Mouse (Mus musculus): Measurements from ENCODE around the gene 2410137M14Rik.
"Not testable (repeated sequence)": the region's sequence is repeated elsewhere in the genome, so short reads cannot be mapped to it uniquely, and the experiment has no call there.

Gene 2410137M14Rik

DNA sequence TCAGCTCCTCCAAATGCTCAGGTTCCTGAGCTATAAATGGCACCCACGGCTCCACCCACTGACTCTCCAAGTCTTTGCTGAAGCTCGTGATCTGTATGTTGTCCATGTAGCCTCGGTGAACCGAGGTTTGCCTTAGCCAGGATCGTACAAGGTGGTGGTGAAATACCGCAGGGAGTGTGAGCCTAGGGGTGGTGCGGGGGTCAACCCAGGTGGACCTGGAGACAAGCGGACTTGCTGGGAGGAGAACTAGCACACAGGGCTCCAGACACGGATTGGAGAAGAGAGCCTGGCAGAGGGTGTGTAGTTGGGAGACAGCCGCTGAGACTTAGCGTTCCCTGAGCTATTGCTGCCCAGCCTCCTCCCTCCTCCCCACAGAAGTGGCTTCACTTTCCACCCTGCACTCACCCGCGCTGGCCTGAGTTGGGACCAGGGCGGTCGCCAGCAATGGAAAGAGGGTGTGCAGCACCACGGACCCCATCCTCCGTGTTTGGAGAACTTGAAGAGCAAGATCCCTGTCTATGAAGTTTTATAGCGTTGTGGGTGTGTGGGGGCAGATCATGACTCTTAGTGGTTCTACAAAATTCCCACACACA lies at the start of gene 2410137M14Rik:
TSS of gene 2410137M14Rik (minus strand) at position 17 of the 593 bp plus-strand sequence.
- no peak for DNase-seq (ENCODE audit: low read depth, low spot score)

DNA sequence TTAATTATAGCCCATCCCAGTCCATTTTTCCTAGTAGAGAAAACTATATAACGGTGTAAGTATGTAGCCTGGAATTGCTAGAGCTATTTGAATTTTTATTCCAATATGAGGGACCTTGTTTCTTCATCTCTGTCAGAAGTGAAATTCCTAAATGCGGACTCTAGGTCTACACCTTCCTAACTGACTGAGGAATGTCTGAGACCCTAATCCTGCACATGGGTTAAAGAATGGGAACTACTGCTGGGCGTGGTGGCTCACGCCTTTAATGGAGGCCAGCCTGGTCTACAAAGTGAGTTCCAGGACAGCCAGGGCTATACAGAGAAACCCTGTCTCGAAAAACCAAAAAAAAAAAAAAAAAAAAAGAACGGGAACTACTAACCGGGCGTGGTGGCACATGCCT lies 48.1 kb upstream of the 2410137M14Rik start:
- DNase-seq (ENCODE audit: low read depth, low spot score): no peak

DNA sequence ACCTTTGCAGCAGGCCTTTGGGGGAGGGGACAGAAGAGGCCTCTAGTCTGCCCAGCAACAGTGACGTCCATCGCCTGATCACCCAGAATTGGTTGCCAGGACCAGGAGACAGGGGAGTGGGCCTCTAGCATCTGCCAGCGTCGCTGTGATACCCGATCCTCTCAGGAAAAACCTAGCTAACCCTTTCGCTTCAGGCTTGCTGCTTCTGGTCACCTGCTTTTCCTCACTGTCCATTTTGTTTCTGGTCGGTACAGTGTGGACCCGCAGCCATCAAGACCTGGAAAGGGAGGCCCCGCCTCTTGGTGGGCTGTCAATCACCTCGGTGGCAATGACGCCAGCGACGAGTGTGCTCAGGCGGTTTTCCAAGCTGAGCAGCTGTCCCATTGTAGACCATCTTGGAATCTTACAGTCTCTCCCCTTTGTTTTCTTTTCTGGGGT lies 47.7 kb upstream of the 2410137M14Rik start:
- DNase-seq (ENCODE audit: low read depth, low spot score): no peak

DNA sequence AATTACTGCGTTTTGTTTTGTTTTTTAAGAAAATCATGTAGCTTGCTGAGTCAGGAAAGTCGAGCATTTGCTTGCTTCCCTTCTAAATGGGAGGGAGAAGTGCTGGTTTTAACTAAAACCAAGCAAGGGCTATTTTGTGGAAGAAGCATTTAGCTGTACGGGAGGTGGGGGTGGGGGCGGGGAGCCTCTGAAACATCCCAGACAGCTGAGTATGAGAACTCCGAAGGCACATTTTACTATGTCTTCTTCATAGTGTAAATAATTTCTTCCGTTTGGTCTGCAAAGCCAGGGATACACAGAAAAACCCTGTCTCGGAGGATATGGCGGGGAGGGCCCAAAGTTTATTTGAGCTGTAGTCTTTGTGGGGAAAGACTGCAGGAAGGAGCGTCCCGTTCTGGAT lies 47.2 kb upstream of the 2410137M14Rik start:
- DNase-seq (ENCODE audit: low read depth, low spot score): no peak

DNA sequence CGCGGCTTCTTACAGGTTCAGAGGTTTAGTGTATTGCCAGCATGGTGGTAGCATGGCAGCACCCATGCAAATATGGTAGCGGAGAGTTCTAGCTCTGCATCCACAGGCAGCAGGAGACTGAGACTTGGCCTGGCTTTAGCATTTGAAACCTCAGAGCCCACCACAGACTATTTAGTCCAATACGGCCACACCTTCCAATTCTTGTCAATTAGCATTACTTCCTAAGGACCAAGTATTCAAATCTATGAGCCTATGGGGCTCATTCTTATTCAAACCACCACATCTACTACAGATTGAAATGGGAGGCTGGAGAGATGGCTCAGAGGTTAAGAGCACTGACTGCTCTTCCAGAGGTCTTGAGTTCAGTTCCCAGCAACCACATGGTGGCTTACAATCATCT lies 46.4 kb upstream of the 2410137M14Rik start:
- no peak for DNase-seq (ENCODE audit: low read depth, low spot score)

DNA sequence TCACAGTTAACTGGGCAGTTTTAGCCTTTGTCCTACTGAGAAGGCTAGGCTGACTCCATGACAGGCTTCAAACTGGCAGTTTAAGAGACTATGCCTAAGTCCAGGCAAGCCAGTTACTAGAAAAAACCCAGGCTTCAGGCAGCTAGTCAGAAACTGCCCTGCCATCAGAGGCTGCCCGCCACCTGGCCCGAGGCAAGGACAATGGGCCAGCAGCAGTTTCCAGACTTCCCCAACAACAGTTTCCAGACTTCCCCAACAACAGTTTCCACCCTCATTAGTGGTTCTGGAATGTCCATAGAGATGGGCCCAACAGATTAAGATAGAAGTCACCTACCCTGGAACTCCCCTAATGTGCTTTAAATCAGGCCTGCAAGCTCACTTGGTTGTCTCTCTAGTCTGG lies 45.4 kb upstream of the 2410137M14Rik start:
- no peak for DNase-seq (ENCODE audit: low read depth, low spot score)

DNA sequence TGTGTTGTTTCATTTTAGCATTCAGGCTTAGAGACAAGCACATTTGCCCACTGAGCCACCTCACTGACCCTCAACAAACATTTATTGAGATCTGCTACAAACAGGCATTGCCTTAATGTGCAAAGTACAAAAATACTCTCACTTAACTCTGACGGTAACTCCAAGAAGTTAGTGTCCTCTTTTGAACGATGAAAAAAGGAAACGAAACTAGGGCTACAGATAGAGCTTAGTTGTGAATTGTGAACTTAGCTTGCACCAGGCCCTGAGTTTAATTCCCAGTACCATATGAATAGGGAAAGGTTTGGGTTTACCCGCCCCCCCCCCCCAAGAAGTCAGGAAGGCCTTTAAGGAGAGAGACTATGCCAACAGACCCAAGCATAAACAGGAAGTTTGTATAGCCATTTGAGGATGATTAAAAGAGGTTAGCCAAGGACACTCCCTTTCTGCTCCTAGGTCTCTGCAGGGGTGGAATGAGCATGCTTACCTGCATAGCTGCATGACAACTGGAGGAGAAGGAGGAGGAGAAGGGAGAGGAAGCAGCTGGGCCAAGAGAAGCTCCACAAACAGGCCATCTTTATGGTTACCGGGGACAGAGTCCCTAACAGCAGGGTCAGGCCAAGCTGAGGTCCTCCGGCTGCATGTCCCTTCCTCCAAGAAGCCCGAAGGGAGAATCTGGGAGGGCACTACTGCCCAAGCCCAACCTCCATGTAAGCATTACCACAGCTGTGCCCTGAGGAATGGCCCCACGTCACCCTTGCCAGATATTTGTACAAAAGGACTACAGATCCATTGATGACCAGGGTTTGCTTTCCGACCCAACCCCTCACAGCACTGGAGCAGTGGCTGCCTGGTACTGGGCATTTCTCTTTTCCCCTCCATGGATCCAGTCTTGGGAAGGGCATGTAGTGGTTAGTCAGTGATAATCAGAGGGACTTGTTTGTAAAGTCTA lies 41.9 kb upstream of the 2410137M14Rik start, which contains the start of gene Mog:
TSS of gene Mog (minus strand) at position 771 of the 949 bp plus-strand sequence.
- DNase-seq (ENCODE audit: low read depth, low spot score): no peak

DNA sequence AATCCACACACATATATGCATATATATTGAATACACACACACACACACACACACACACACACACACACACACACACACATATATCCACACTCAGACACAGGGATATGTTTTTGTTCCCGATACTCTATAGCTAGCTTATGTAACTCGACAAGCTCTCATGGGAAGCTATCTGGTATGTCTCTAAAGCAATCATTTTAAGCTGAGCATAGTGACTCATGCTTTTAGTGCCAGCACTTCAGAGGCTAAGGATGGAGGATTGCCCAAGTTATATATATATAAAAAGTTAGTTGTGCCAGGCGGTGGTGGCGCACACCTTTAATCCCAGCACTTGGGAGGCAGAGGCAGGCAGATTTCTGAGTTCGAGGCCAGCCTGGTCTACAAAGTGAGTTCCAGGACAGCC lies 38.2 kb upstream of the 2410137M14Rik start:
- not testable (repeated sequence) for DNase-seq (ENCODE audit: low read depth, low spot score)

DNA sequence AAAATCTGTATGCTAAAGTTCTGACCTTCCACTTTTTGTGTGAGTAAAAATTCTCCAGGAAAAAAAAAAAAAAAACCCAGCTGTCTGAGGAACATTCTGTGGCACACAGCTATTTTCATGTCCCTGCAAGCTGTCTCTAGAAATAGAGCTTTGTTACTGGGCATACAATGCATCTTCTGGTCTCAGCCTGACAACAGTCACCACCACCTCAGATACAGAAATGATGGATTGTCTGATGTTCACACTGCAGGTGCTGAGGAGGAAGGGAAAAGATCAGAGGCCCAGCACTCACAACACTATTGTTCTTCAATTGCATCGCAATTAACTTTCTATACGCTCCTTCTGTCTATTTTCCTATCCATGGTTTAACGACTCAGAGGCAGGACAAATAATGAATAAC lies 37.3 kb upstream of the 2410137M14Rik start:
- DNase-seq (ENCODE audit: low read depth, low spot score): no peak

DNA sequence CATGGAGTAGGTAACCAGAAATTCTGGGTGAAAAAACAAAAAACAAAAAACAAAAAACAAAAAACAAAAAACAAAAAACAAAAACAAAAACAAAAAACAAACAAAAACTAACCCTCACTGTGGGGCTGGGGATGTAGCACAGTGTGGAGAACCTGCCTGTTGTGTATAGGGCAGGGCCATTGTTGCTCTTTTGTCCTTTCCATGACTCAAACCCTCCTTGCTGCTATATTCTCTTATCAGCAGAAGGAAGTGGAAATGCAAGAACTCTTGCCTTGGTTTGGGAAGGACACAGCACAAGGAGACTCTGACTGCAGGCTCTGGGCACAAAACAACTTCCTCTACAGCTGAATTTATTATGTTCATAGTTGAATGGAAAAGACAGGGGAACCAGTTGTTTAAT lies 35.3 kb upstream of the 2410137M14Rik start:
- no peak for DNase-seq (ENCODE audit: low read depth, low spot score)

DNA sequence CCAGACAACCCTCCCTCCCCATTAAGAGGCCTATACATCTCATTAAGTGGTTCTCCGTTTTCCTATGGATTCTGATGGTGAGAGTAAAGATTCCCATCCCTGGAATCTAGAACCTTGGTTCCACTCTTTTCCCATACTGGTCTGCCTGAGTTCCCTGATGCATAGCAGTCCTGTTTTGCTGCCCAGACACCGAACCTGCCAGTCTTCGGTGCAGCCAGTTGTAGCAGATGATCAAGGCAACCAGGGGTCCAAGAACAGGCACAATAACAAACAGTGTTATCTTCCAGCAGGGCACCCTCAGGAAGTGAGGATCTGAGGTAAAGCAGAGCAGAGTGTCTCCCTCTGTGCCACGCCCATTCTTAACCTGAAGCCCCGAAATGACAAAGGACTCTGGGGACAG lies 31.1 kb upstream of the 2410137M14Rik start:
- no peak for DNase-seq (ENCODE audit: low read depth, low spot score)

DNA sequence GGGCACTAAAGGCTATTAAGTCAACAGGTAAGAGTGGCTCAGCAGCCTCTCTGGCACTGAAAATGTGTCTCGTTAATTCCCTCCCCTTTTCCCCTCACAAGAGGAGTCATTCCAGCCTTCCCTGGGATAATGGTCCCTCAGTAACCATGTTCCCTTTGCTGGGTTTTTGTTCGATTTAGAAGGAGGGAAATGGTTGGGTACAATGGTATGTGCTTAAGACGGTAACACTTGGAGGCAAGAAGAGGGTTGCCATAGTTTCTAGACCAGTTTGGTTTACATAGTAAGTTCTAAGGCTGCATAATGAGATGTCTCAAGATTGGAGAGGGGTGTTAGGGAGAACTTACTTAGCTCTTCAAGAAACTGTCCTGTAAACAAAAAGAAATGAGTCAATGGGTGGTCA lies 30.7 kb upstream of the 2410137M14Rik start:
- no peak for DNase-seq (ENCODE audit: low read depth, low spot score)

DNA sequence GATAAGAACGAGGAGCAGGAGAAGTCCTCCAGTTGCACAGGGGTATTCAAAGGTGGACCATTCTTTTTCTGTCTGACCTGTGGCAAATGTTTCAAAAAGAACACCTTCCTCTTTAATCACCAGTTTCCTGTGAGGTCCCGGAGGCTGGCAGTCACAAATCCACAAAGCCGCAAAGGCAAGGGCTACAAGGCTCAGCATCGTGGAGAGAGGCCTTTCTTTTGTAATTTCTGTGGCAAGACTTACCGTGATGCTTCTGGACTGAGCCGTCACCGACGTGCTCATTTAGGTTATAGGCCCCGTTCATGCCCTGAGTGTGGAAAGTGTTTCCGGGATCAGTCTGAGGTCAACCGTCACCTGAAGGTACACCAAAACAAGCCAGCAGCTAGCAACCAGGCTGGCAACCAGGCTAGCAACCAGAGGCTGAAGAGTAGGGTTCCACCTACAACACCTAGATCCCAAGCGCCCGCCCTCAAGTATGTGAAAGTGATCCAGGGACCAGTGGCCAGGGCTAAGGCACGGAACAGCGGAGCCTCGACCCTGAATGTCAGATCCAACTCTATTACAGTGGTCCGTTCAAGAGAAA lies 28.5 kb upstream of the 2410137M14Rik start:
- DNase-seq (ENCODE audit: low read depth, low spot score): no peak

DNA sequence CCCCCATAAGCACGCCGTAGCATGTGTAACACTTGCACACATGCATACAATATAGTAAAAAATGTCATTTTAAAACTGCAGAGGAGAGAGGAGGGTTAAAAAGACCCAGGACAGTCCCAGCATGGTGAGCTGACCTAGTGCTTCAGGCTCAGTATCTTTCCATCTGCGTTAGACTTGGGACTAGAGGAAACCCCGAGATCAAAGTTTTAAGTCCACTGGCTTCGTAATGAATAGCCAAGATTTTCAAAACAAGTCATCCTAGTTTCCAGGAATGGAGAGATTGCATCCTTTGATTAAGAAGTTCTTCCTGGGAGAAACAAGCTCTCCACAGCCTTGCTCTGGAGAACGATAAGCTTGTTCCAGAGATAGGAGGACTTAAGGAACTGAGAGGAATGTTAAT lies 27.1 kb upstream of the 2410137M14Rik start:
- DNase-seq (ENCODE audit: low read depth, low spot score): no peak

DNA sequence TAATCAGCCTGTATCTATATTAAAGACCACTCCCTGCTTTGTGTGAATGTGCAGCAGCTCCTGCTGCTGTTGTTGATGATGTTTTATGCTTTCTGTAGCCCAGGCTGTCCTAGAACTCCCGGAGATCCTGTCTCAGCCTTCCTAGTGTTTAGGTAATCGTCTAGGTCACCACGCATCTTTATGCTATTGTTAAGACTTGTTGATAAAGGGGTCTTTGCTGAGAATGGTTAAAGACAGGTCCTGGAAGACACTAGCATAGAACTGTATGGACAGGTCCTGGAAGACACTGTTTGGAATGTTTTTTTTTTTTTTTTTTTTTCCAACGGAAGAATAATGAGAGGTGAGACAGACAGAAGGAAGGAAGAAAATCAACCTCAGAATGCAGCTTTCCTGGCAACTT lies 22.3 kb upstream of the 2410137M14Rik start:
- no peak for DNase-seq (ENCODE audit: low read depth, low spot score)

DNA sequence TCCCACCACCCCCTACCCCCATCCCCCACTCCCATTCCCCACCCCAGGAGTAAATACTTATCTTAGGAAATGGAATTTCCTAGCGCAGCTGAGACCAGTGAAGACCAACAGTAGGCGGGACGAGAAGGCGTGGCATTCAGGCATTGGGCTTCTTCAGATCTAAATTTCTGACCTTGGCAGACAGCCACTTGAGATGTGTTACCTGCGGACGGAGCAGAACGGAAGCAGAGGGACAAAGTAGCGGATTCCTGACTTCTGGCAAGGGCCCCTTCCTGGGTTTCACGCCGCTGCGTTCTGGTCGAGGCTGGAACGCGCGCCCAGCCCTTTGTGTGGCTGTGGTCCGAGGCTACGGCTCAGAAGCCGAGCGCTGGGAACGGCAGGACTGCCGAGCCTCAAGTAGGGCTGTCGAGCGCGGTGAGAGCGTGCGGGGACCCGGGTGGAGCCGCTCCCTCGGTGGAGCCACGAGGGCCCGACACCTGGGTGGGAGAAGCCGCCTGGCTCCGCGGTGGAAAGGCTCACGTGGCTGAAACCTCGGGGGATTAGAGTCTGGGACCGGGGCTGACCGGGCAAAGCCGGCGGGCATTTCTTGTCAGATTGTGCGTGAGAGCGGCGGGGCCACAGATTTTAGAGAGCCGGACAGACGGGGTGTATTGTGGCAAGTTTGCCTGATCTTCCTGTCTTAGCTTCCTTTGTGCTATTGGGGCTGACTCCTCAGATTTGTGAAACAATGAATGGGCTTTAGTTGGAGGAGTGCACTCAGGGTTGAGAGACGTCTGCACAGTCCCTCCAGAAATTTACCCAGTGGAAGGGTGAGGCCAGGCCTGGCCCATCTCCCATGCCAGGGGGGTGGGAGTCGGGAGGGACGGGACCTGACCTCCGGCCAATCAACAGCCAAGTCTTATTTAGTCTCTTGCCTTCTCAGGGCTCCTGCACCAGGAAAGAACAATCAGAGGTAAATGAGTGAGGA lies 21.6 kb upstream of the 2410137M14Rik start:
- DNase-seq (ENCODE audit: low read depth, low spot score): no peak

DNA sequence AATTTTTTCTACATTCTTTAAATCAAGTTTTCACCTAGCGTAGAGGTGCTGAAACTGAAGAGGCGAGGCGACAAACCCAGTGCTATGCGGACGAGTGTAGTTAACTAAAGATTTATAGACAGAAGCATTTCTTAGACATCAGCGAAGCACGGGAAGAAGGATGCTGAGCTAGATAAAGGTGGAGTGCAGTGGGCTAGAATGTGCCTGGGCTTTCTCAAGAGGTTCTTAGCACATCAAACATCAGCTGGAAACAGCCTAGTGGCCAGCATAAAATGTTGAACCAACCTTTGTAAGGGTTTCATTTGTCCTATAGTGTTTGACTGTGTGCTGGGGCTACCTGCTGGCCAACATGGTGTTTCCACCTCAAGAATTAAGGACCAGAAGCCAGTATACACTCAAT lies 19.8 kb upstream of the 2410137M14Rik start, which contains the start of gene Zfp57:
TSS of gene Zfp57 (plus strand) at position 301 of the 400 bp plus-strand sequence.
- DNase-seq (ENCODE audit: low read depth, low spot score): no peak

DNA sequence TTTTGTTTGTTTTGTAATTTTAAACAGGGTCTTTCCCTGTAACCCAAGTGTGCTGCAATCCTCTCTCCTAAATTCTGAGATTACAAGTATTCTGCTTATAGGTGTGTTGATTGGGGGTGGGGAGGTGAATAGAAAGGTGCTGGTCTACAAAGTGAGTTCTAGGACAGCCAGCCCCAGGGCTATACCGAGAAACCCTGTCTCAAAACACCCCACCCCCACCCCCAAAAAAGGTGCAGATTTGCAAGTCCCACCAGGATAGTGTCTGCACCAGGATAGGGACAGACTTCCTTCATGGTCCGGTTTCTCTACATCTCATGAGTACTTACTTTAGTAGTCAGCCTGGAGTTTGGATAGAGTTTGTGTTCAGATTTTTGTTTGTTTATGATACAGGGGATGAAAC lies 17.4 kb upstream of the 2410137M14Rik start:
- DNase-seq (ENCODE audit: low read depth, low spot score): no peak

DNA sequence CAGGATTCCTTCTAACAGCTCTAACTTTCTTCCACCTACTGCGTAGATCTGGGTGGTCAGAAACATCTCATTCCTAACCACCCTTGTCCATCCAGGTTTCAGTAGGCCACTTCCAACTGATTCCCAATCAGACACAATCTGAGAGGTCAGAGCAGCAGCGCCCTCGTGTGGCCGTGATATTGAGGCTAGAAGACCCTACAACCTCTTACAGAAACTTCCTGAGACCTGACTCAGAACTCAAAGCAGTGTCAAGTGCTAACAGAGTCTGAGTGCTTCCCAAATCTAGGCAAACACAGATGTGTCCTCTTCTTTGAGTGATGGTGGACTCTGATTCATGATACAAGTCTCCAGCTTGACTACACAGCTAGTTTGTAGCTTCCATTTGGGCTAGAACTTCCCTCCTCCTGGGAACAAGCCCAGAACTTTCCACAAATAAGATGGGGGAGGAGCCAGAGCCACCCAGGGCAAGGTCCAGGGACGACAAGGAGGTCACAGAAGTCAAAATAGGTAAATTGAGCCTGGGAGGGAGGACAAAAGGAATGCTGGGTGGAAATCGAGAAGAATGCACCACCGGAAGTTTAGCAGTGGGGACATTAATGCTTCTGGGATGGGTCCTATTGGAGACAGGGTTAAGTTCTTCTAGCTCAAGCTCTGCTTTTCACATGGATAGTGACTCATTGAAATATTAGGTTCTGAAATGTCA lies 16.1 kb upstream of the 2410137M14Rik start:
- DNase-seq (ENCODE audit: low read depth, low spot score): peak; percentile 5

DNA sequence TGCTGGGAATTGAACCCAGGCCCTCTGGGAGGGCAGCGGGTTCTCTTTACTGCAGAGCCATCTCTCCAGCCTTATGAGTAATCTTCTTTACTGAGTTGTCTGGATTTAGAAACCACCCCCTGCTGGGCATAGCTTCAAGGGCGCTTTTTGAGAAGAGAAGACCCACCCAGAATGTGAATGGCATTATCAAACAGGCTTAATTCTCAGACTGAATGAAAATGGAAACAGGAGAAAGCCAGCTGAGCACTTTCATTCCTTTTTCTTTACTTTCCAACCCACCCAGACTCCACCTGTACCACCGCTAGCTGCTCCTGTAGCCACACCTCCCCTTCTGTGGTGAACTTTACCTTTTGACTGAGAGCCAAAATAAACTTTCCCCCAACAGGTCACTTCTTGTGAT lies 14.4 kb upstream of the 2410137M14Rik start:
- DNase-seq (ENCODE audit: low read depth, low spot score): no peak

DNA sequence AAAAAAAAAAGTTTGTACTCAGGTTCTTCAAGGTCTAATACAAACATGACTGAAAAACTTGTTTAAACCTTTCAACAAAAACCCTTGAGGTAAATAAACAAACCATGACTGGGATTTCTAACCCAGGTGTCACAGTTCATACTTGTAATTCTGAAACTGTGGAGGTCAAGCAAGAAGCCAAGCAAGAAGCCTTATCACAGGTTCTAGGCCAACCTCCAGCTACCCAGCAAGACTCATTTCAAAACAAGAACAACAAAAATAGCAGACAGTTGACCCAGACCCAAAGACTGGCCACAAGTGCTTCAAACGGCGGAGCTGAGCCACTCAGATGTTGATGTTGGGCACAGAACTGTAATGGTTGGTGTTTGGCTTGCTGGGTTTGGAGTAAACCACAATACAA lies 13.5 kb upstream of the 2410137M14Rik start:
- no peak for DNase-seq (ENCODE audit: low read depth, low spot score)

Measured in c-Kit-negative CD71-positive TER-119-positive erythroid progenitor cells, embryonic 14.5 days (primary cell).